Mouse (Mus musculus) olfactory bulb, adult 2 months (tissue): ENCODE results near the gene Agmat. TPM values are rescaled to one million over a fixed set of nuclear protein-coding genes. Genes with fewer than 3 reads are reported as not detected.

Experiments
- H3K27ac ChIP-seq: fragments of 200-500 bp; 2 replicates; pipeline ENCODE4 v1.5.1; 2012; ENCODE audit warnings: low read depth, low read length; ENCODE audit not compliant: insufficient read depth
- H3K4me1 ChIP-seq: fragments of 200-500 bp; 2 replicates; pipeline ENCODE4 v1.6.1; 2012; ENCODE audit warnings: low read length; ENCODE audit not compliant: control insufficient read depth, insufficient read depth
- H3K4me3 ChIP-seq: fragments of 200-500 bp; 2 replicates; pipeline ENCODE4 v1.5.1; 2012; ENCODE audit warnings: mild to moderate bottlenecking, low read depth, low read length, moderate library complexity; ENCODE audit not compliant: insufficient read depth
- CTCF ChIP-seq: fragments of 200-500 bp; IDR thresholded peaks from 2 replicates; pipeline ENCODE4 v1.5.1; 2012; ENCODE audit warnings: low read depth, mild to moderate bottlenecking, low read length, moderate library complexity; ENCODE audit not compliant: insufficient read depth
- POLR2A ChIP-seq: fragments of 200-500 bp; IDR thresholded peaks from 2 replicates; pipeline ENCODE4 v1.6.1; 2012; ENCODE audit warnings: mild to moderate bottlenecking, low read depth, low read length, moderate library complexity; ENCODE audit not compliant: insufficient read depth
- WGBS: fragments of 180-500 bp; shearing (Covaris S2); methylation state at CpG from one replicate; pipeline ENCODE4 v1.1.7; 2018; 5-methylcytosine and 5-hydroxymethylcytosine counted together
- polyA plus RNA-seq: library from polyadenylated mRNA; stranded (reverse); fragments of >200 nt; gene quantifications from 2 replicates; pipeline ENCODE4 v1.2.4, GENCODE M21; 2012; ENCODE audit warnings: low replicate concordance; ENCODE audit not compliant: missing spikeins, insufficient read depth, insufficient read length

The Agmat gene
- polyA plus RNA-seq, 1 experiment, result not detected

DNA sequence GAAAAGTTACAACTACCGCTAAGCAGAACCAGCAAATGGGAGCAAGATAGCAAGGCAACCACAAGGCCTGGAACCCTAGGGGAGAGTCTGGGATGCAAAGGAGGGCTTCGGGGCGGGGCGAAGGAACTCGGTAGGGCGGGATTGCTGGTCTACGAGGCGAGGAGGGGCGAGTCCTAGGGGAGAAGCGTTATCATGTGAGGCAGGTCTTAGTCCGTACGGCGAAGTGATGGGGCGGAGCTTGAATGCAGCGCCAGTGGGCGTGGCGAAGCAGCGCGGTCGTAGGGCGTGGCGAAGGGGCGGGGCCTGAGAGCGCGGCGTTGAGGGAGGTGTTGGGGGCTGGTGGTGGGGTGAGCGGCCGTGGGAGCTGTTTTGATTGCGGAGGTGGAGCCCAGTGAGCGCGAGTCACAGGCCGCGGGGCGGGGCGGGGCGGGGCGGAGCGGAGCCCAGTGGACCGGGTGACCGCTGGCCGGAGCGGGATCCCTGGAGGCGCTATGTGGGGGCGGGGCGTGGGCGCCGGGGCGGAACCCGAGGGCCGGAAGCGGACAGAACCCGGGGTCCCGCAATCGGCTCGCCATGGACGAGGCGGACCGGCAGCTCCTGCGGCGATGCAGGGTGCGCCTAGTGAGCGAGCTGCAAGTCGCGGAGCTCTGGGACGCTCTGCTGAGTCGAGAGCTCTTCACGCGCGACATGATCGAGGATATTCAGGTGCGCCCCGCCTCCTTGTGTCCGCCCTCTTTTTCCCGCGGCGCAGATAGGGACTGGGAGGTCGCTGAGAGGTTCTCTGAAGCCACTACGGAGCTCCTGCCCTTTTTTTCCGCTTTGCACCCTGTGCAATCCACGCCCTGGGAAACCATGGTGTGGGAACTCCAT, 47.0 kb downstream of the Agmat start, which contains the start of gene Casp9:
Gene Casp9 (plus strand): TSS at position 331 of the 870 bp plus-strand sequence.
- peaks cover 19% of the 10 kb centered on the region for H3K4me1 ChIP-seq
- H3K4me3 ChIP-seq, result peak within 1 kb of the TSS; percentile 80
- peak within 1 kb of the TSS; percentile 67 for H3K27ac ChIP-seq
- WGBS, result under 1% methylated on average over 69 of the region's 80 CpGs
- TF ChIP-seq CTCF (no peak), POLR2A (0 out of 2 replicates have a peak, but pooled peaks have one; percentile 28)

GRCm38 (mm10) chr4:141794152-141794535, 47.7 kb downstream of the Agmat start:
- Histone ChIP-seq H3K27ac (peak overlapping the region; percentile 67), H3K4me1 (peaks cover 16% of the 10 kb centered on the region), H3K4me3 (peak overlapping the region; percentile 80)
- TF ChIP-seq POLR2A (no peak), CTCF (no peak)
- WGBS, result 2% methylated on average over 5 of the region's 5 CpGs

- Histone ChIP-seq H3K4me1 (peaks cover 14% of the 10 kb centered on the region), H3K4me3 (no peak overlapping the region), H3K27ac (no peak overlapping the region)
- WGBS, result 77% methylated on average over 7 of the region's 7 CpGs
- TF ChIP-seq POLR2A, result no peak
- TF ChIP-seq CTCF, result no peak
Observed at GRCm38 (mm10) chr4:141796356-141796755, 49.9 kb downstream of the Agmat start.

GRCm38 (mm10) chr4:141796954-141797353, 50.5 kb downstream of the Agmat start:
- Histone ChIP-seq H3K4me1 (peaks cover 14% of the 10 kb centered on the region), H3K27ac (no peak overlapping the region), H3K4me3 (no peak overlapping the region)
- 70% methylated on average over 4 of the region's 4 CpGs for WGBS
- TF ChIP-seq POLR2A (no peak), CTCF (no peak)

GRCm38 (mm10) chr4:141797545-141797944, 51.1 kb downstream of the Agmat start:
- Histone ChIP-seq H3K4me1 (peaks cover 14% of the 10 kb centered on the region), H3K4me3 (no peak overlapping the region), H3K27ac (no peak overlapping the region)
- WGBS, result 89% methylated on average over 5 of the region's 5 CpGs
- no peak for TF ChIP-seq CTCF
- TF ChIP-seq POLR2A, result no peak

DNA sequence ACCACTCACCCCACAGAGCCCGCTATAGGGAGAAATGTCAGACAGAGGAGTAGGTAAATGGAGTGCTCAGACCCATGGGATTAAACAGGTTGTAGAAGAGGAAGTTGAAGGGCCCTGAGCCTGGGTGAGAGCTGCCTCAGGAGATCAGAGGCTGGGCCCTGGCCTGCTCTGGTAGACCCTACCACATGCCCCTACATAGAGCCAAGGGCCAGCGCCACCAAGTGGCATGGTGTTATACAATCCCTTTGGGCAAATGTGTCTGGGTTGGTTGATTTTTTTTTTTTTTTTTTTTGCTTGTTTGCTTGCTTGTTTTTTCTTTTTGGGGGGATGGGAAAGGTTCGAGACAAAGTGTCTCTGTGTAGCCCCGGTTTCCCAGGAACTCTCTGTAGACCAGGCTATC, 57.6 kb downstream of the Agmat start:
- TF ChIP-seq CTCF (no peak), POLR2A (no peak)
- WGBS, result 88% methylated on average over 4 of the region's 4 CpGs
- Histone ChIP-seq H3K27ac (no peak overlapping the region), H3K4me3 (no peak overlapping the region), H3K4me1 (no peaks in the 10 kb centered on the region)

- H3K4me3 ChIP-seq, result no peak overlapping the region
- H3K27ac ChIP-seq, result no peak overlapping the region
- WGBS, result 95% methylated on average over 8 of the region's 8 CpGs
- no peaks in the 10 kb centered on the region for H3K4me1 ChIP-seq
- no peak for TF ChIP-seq CTCF
- TF ChIP-seq POLR2A, result no peak
Observed at GRCm38 (mm10) chr4:141805886-141806285, 59.4 kb downstream of the Agmat start.

Other genes with a start within 250 kb of the Agmat start
- gene Spen, start 208.1 kb upstream of the Agmat start, polyA plus RNA-seq, result 41.7 TPM in 1 of 2 replicates, not detected in the other
- gene Fblim1, start 140.6 kb upstream of the Agmat start, polyA plus RNA-seq, result not detected in 2 replicates
- gene Tmem82, start 128.0 kb upstream of the Agmat start, polyA plus RNA-seq, result not detected in 2 replicates
- gene Slc25a34, start 122.9 kb upstream of the Agmat start, polyA plus RNA-seq, result not detected in 2 replicates
- not detected in 2 replicates for gene Plekhm2, start 81.8 kb upstream of the Agmat start, polyA plus RNA-seq
- not detected in 2 replicates for gene Rsc1a1, start 61.1 kb upstream of the Agmat start, polyA plus RNA-seq
- gene Ddi2, start 23.3 kb upstream of the Agmat start, polyA plus RNA-seq, result 31.7 TPM in 1 of 2 replicates, not detected in the other
- not detected in 2 replicates for gene Dnajc16, start 44.3 kb downstream of the Agmat start, polyA plus RNA-seq
- not detected in 2 replicates for gene Casp9, start 46.9 kb downstream of the Agmat start, polyA plus RNA-seq
- gene Cela2a, start 79.5 kb downstream of the Agmat start, polyA plus RNA-seq, result not detected in 2 replicates
- gene Ctrc, start 99.7 kb downstream of the Agmat start, polyA plus RNA-seq, result not detected in 2 replicates
- gene Efhd2, start 128.2 kb downstream of the Agmat start, polyA plus RNA-seq, result not detected in 2 replicates